Mouse (Mus musculus) MN1 (cell line): ENCODE measurements around the gene Ccdc34.
A peak's percentile ranks its signal among the peaks of the same experiment; 100 is the strongest.

Experiments
- DNase-seq: peaks from one replicate; pipeline ENCODE4 v3.0.0-alpha.2; 2016; ENCODE audit warnings: low spot score

Gene Ccdc34

GRCm38 (mm10) chr2:110181666-110182065 is 164.0 kb downstream of the Ccdc34 start:
- no peak for DNase-seq

GRCm38 (mm10) chr2:110182248-110182647 is 164.6 kb downstream of the Ccdc34 start:
- no peak for DNase-seq

GRCm38 (mm10) chr2:110182795-110183486 is 165.3 kb downstream of the Ccdc34 start:
- no peak for DNase-seq

- no peak for DNase-seq
These were observed 166.5 kb downstream of the Ccdc34 start for GRCm38 (mm10) chr2:110184071-110184470.

- DNase-seq, result peak; percentile 88
These were observed 168.9 kb downstream of the Ccdc34 start for GRCm38 (mm10) chr2:110186427-110186980.

- no peak for DNase-seq
These were observed 171.2 kb downstream of the Ccdc34 start for GRCm38 (mm10) chr2:110188696-110189397.

GRCm38 (mm10) chr2:110190416-110190815 is 172.8 kb downstream of the Ccdc34 start:
- no peak for DNase-seq

- DNase-seq, result no peak
These were observed 173.6 kb downstream of the Ccdc34 start for GRCm38 (mm10) chr2:110191186-110191690.

GRCm38 (mm10) chr2:110191965-110192701 is 174.5 kb downstream of the Ccdc34 start:
- peak; percentile 40 for DNase-seq

GRCm38 (mm10) chr2:110192702-110193312 is 175.2 kb downstream of the Ccdc34 start:
- DNase-seq, result peak; percentile 86

- no peak for DNase-seq
These were observed 178.9 kb downstream of the Ccdc34 start for GRCm38 (mm10) chr2:110196551-110196950.

- no peak for DNase-seq
These were observed 182.0 kb downstream of the Ccdc34 start for GRCm38 (mm10) chr2:110199648-110200047.

- DNase-seq, result no peak
These were observed 184.2 kb downstream of the Ccdc34 start for GRCm38 (mm10) chr2:110201770-110202169.

GRCm38 (mm10) chr2:110202716-110203497 is 185.3 kb downstream of the Ccdc34 start:
- no peak for DNase-seq

GRCm38 (mm10) chr2:110204169-110204568 is 186.6 kb downstream of the Ccdc34 start:
- no peak for DNase-seq

- DNase-seq, result peak; percentile 71
These were observed 187.2 kb downstream of the Ccdc34 start for GRCm38 (mm10) chr2:110204705-110205318.

- no peak for DNase-seq
These were observed 193.2 kb downstream of the Ccdc34 start for GRCm38 (mm10) chr2:110210508-110211496.

GRCm38 (mm10) chr2:110214278-110214677 is 196.7 kb downstream of the Ccdc34 start:
- no peak for DNase-seq

GRCm38 (mm10) chr2:110214991-110215684 is 197.5 kb downstream of the Ccdc34 start:
- DNase-seq, result no peak
